Mouse (Mus musculus): ENCODE results near the gene Ksr1. TPM values are rescaled to one million over a fixed set of nuclear protein-coding genes. Genes with fewer than 3 reads are reported as not detected.

The Ksr1 gene
- polyA plus RNA-seq, 1 experiment, result 20.3 TPM

GRCm38 (mm10) chr11:79013806-79014205, 132.4 kb downstream of the Ksr1 start:
- TF ChIP-seq GATA1 (IDR thresholded peaks at IDR 0.05; ENCODE audit: low read length), result no peak

GRCm38 (mm10) chr11:79013056-79013455, 133.2 kb downstream of the Ksr1 start:
- no peak for TF ChIP-seq GATA1 (IDR thresholded peaks at IDR 0.05; ENCODE audit: low read length)

GRCm38 (mm10) chr11:79012529-79012928, 133.7 kb downstream of the Ksr1 start:
- no peak for TF ChIP-seq GATA1 (IDR thresholded peaks at IDR 0.05; ENCODE audit: low read length)

GRCm38 (mm10) chr11:79008891-79009290, 137.3 kb downstream of the Ksr1 start:
- TF ChIP-seq GATA1 (IDR thresholded peaks at IDR 0.05; ENCODE audit: low read length), result no peak

DNA sequence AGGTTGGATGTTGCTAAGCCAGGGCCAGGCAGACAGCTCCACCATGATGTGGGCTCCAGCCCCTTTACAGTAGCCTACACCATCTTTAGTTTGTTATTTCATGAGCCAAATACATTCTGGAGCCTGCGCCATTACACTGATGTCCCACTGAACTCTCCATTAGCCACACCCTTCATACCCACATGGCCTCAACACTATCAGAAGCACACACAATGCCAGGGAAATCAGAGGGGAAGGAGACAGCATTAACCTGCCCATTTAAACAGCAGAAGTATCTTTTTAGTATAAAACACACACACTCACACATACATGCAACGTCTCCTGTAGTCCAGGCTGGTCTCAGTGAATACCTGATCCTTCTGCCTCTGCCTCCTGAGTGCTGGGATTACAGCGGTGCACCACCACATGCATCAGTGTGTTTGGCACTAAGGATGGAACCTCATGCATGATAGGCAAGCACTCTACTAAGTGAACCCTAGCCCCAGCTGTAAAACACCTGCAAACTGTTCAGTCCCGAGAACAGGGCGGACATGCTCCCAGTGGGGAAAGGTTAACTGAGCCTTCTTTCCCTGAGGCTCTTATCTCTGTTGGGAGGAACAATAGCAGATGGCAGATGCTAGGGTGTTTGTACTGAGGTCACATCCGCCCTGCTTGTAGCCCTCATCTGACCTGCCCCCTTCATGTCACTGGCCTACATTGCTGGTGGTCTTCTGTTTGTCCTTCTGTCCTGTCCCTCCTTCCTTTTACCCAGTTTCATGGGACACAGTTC, 138.0 kb downstream of the Ksr1 start:
- no peak for TF ChIP-seq GATA1 (IDR thresholded peaks at IDR 0.05; ENCODE audit: low read length)

DNA sequence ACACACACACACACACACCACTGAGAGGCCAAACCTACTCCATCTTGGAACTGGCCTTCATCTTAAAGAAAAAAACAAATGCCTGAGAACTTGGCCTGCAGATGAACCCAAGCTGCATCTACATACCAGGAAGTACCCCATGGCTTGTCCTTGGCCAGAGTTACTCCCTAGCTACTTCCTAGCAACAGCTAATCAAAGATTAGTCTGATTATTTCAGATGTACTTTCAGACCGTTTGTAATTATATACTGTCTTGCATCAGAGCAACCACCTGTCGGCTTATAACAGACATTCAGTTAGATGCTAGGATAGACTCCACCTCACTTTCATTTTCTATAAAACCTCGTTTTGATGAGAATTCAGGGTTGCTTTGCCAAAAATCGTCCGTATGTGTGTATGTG, 139.8 kb downstream of the Ksr1 start:
- TF ChIP-seq GATA1 (IDR thresholded peaks at IDR 0.05; ENCODE audit: low read length), result no peak

GRCm38 (mm10) chr11:79005578-79006394, 140.4 kb downstream of the Ksr1 start:
- peak; percentile 46 for TF ChIP-seq GATA1 (IDR thresholded peaks at IDR 0.05; ENCODE audit: low read length)

GRCm38 (mm10) chr11:79003769-79004638, 142.2 kb downstream of the Ksr1 start:
- no peak for TF ChIP-seq GATA1 (IDR thresholded peaks at IDR 0.05; ENCODE audit: low read length)

- TF ChIP-seq GATA1 (IDR thresholded peaks at IDR 0.05; ENCODE audit: low read length), result peak; percentile 73
These were observed 143.0 kb downstream of the Ksr1 start for GRCm38 (mm10) chr11:79003053-79003768.

DNA sequence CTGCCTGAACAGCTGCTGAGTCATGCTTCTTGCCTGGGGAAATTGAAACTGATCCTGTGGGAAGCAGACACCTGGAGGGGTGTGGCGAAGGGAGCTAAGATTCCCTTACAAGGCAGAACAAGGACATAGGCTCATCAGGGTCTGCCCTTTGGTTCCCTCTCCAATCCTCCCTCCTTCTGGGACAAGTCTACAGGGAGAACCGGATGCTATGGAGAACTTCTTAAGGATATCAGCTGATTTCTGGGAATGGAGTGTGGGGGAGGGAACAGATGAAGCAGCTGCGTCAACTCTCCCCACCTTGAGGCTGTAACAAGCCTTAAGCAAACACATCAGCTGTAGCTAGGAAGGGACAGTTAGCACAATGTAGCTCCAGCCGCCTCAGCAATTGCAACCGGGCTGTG, 143.7 kb downstream of the Ksr1 start:
- no peak for TF ChIP-seq GATA1 (IDR thresholded peaks at IDR 0.05; ENCODE audit: low read length)

GRCm38 (mm10) chr11:79001871-79002270, 144.3 kb downstream of the Ksr1 start:
- TF ChIP-seq GATA1 (IDR thresholded peaks at IDR 0.05; ENCODE audit: low read length), result no peak

DNA sequence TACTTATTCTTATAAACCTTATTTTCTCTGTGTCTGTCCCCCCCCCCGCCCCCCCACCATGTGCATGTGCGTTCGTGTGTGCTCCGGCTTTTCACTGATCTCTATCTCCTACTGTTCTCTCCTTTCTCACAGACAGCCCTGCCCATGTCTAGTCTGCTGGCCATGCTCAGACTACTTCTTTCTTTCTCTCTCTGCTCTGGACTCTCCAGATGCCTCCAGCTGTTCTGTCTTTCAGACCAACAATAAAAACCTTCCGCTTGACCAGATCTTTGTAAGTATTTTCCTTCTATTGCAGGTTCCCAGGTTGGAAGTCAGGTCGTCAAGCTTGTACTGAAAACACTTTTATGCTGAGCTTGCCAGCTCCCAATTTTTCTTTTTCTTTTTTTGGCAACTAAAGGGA, 147.1 kb downstream of the Ksr1 start:
- no peak for TF ChIP-seq GATA1 (IDR thresholded peaks at IDR 0.05; ENCODE audit: low read length)

GRCm38 (mm10) chr11:78990096-78990495, 156.1 kb downstream of the Ksr1 start:
- TF ChIP-seq GATA1 (IDR thresholded peaks at IDR 0.05; ENCODE audit: low read length), result no peak

GRCm38 (mm10) chr11:78986311-78987002, 159.8 kb downstream of the Ksr1 start:
- no peak for TF ChIP-seq GATA1 (IDR thresholded peaks at IDR 0.05; ENCODE audit: low read length)

Measured in G1E-ER4 (cell line).